Mouse (Mus musculus) effector memory CD4-positive, alpha-beta T cell, adult 7 months (primary cell): ENCODE results near the gene Kir3dl1. TPM values are rescaled to one million over a fixed set of nuclear protein-coding genes. Genes with fewer than 3 reads are reported as not detected.

ENCODE experiments used
- polyA plus RNA-seq: library from polyadenylated mRNA; unstranded; fragments of 100-300 nt; shearing (Covaris generic); gene quantifications from one replicate; pipeline ENCODE4 v1.2.1, GENCODE M21; 2017

Gene Kir3dl1
- polyA plus RNA-seq: not detected

GRCm38 (mm10) chrX:136517699-136518098 lies at the start of gene Kir3dl1:
Kir3dl1 (plus strand) TSS chrX:136517999.

DNA sequence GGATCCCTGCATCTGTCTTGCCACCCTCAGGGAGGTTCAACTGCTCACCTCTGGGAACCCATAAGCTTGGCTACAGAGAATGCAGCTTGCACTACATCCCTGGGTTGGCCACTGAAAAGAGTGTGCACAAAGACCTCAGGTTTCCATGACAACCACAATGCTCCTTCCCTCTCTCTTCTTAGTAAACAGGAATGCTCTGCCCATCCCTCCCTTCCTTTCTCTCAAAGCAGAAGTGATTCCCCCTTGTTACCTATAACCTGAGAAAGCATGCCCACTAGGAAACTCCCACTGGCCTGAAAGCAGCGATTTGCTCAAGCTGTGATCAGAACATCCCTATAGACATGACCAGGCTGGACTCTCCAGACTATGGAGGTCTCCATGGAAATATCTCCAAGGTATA lies 26.2 kb downstream of the Kir3dl1 start, which contains the start of gene Kir3dl2:
Gene Kir3dl2 (minus strand): TSS at position 101 of the 400 bp plus-strand sequence.

Other genes starting within 250 kb of the Kir3dl1 start
- 199 TPM for gene Bex3, start 247.7 kb upstream of the Kir3dl1 start, polyA plus RNA-seq
- gene Kir3dl2, start 26.1 kb downstream of the Kir3dl1 start, polyA plus RNA-seq: not detected
- 0.46 TPM for gene Tceal3, start 72.8 kb downstream of the Kir3dl1 start, polyA plus RNA-seq
- gene Tceal1, start 190.0 kb downstream of the Kir3dl1 start, polyA plus RNA-seq: 0.27 TPM
- 161 TPM for gene Morf4l2, start 225.7 kb downstream of the Kir3dl1 start, polyA plus RNA-seq